Mouse (Mus musculus) intestine, embryonic 14.5 days (tissue): ENCODE measurements around the gene Ldlrad3. TPM values are rescaled to one million over a fixed set of nuclear protein-coding genes. Genes with fewer than 3 reads are reported as not detected.

Experiments
- ATAC-seq: fragments of 200-750 bp; cut with Nextera tagmentation; replicated peaks from 2 replicates; pipeline ENCODE4 v1.8.0; 2017; ENCODE audit warnings: low read depth, moderate number of reproducible peaks, moderate TSS enrichment, moderate library complexity; ENCODE audit not compliant: low FRiP score, low TSS enrichment
- DNase-seq: peaks from one replicate; pipeline ENCODE4 v3.0.0-alpha.2; 2018; ENCODE audit warnings: low spot score
- H3K27ac ChIP-seq: fragments of 300-500 bp; sonication (generic); 2 replicates; pipeline ENCODE4 v1.5.1; 2014; ENCODE audit warnings: low read depth, mild to moderate bottlenecking, control low read depth
- H3K27me3 ChIP-seq: fragments of 300-500 bp; sonication (generic); replicated peaks from 2 replicates; pipeline ENCODE4 v1.6.1; 2014; ENCODE audit warnings: low read length, control low read depth; ENCODE audit not compliant: control insufficient read depth, insufficient read depth
- H3K36me3 ChIP-seq: fragments of 300-500 bp; sonication (generic); 2 replicates; pipeline ENCODE4 v1.6.1; 2014; ENCODE audit warnings: low read length, control low read depth; ENCODE audit not compliant: control insufficient read depth, insufficient read depth
- H3K4me1 ChIP-seq: fragments of 300-500 bp; sonication (generic); replicated peaks from 2 replicates; pipeline ENCODE4 v1.6.1; 2014; ENCODE audit warnings: low read length, control low read depth, mixed read lengths; ENCODE audit not compliant: control insufficient read depth, insufficient read depth
- H3K4me2 ChIP-seq: fragments of 300-500 bp; sonication (generic); 2 replicates; pipeline ENCODE4 v1.6.1; 2014; ENCODE audit warnings: low read length
- H3K4me3 ChIP-seq: fragments of 300-500 bp; sonication (generic); 2 replicates; pipeline ENCODE4 v1.5.1; 2014; ENCODE audit warnings: low read depth, low read length, control low read depth, mixed read lengths
- H3K9ac ChIP-seq: fragments of 300-500 bp; sonication (generic); 2 replicates; pipeline ENCODE4 v1.6.1; 2014; ENCODE audit warnings: mild to moderate bottlenecking, low read length
- H3K9me3 ChIP-seq: fragments of 300-500 bp; sonication (generic); 2 replicates; pipeline ENCODE4 v1.6.1; 2016; ENCODE audit warnings: low read length, control low read depth; ENCODE audit not compliant: control insufficient read depth
- WGBS: fragments of 180-500 bp; shearing (Covaris S2); extraction: QIAGEN DNeasy Blood & Tissue Kit; methylation state at CpG from one replicate; pipeline ENCODE4 v1.1.7; 2014; 5-methylcytosine and 5-hydroxymethylcytosine counted together
- polyA plus RNA-seq: library from polyadenylated mRNA; unstranded; fragments of >200 nt; fragmentation: Nextera tagmentation; extraction: Ambion mirVana; gene quantifications from 2 replicates; pipeline ENCODE4 v1.2.1, GENCODE M21; 2014

Gene Ldlrad3
- polyA plus RNA-seq, 1 experiment from 2014 or later = 31.0 TPM

- H3K4me2 ChIP-seq = no peak overlapping the region
- H3K9me3 ChIP-seq = no peaks in the 10 kb centered on the region
- H3K36me3 ChIP-seq = no peaks in the 10 kb centered on the region
- DNase-seq (no peak), ATAC-seq (no peak)
- no peak overlapping the region for H3K4me3 ChIP-seq
- H3K9ac ChIP-seq = no peak overlapping the region
- peaks cover 3% of the 10 kb centered on the region; the same call in 1 of the 2 replicates for H3K4me1 ChIP-seq
- WGBS = 92% methylated on average over 3 of the region's 3 CpGs
- no peak overlapping the region for H3K27ac ChIP-seq
- no peaks in the 10 kb centered on the region for H3K27me3 ChIP-seq
Observed at GRCm38 (mm10) chr2:102145036-102145435, 41.1 kb downstream of the Ldlrad3 start.

- ATAC-seq = no peak
- Histone ChIP-seq H3K36me3 (no peaks in the 10 kb centered on the region), H3K4me1 (peaks cover 3% of the 10 kb centered on the region; the same call in 1 of the 2 replicates), H3K4me3 (no peak overlapping the region), H3K27me3 (no peaks in the 10 kb centered on the region), H3K9me3 (no peaks in the 10 kb centered on the region), H3K4me2 (no peak overlapping the region), H3K9ac (no peak overlapping the region), H3K27ac (no peak overlapping the region)
- no peak for DNase-seq
- 92% methylated on average over 1 of the region's 1 CpGs for WGBS
Observed at GRCm38 (mm10) chr2:102144311-102144710, 41.9 kb downstream of the Ldlrad3 start.

GRCm38 (mm10) chr2:102142654-102143271 is 43.4 kb downstream of the Ldlrad3 start:
- no peak overlapping the region for H3K27ac ChIP-seq
- no peak for ATAC-seq
- DNase-seq = no peak

GRCm38 (mm10) chr2:102142197-102142623 is 44.0 kb downstream of the Ldlrad3 start:
- no peaks in the 10 kb centered on the region for H3K36me3 ChIP-seq
- H3K9ac ChIP-seq = no peak overlapping the region
- no peak overlapping the region for H3K4me3 ChIP-seq
- peaks cover 17% of the 10 kb centered on the region for H3K4me1 ChIP-seq
- H3K27ac ChIP-seq = no peak overlapping the region
- H3K9me3 ChIP-seq = no peaks in the 10 kb centered on the region
- no peaks in the 10 kb centered on the region for H3K27me3 ChIP-seq
- 64% methylated on average over 4 of the region's 4 CpGs for WGBS
- ATAC-seq (no peak), DNase-seq (no peak)
- H3K4me2 ChIP-seq = no peak overlapping the region

More at GRCm38 (mm10) chr2:102142654-102143271, 43.4 kb downstream of the Ldlrad3 start:
- WGBS = 62% methylated on average over 14 of the region's 14 CpGs
- no peak overlapping the region for H3K4me2 ChIP-seq
- peaks cover 11% of the 10 kb centered on the region for H3K4me1 ChIP-seq
- H3K36me3 ChIP-seq = no peaks in the 10 kb centered on the region
- H3K27me3 ChIP-seq = no peaks in the 10 kb centered on the region
- H3K9me3 ChIP-seq = no peaks in the 10 kb centered on the region
- H3K9ac ChIP-seq = no peak overlapping the region
- H3K4me3 ChIP-seq = no peak overlapping the region

- no peaks in the 10 kb centered on the region for H3K9me3 ChIP-seq
- no peak overlapping the region for H3K4me3 ChIP-seq
- no peak overlapping the region for H3K27ac ChIP-seq
- H3K27me3 ChIP-seq = no peaks in the 10 kb centered on the region
- H3K4me1 ChIP-seq = peaks cover 25% of the 10 kb centered on the region
- DNase-seq (no peak), ATAC-seq (no peak)
- no peak overlapping the region for H3K4me2 ChIP-seq
- 89% methylated on average over 2 of the region's 2 CpGs for WGBS
- no peak overlapping the region for H3K9ac ChIP-seq
- no peaks in the 10 kb centered on the region for H3K36me3 ChIP-seq
Observed at GRCm38 (mm10) chr2:102141199-102141598, 45.0 kb downstream of the Ldlrad3 start.

- Histone ChIP-seq H3K4me2 (no peak overlapping the region), H3K27ac (no peak overlapping the region; the same call in 1 of the 2 replicates), H3K4me3 (no peak overlapping the region), H3K9ac (no peak overlapping the region), H3K36me3 (no peaks in the 10 kb centered on the region), H3K4me1 (peaks cover 54% of the 10 kb centered on the region), H3K27me3 (no peaks in the 10 kb centered on the region), H3K9me3 (no peaks in the 10 kb centered on the region)
- ATAC-seq (no peak), DNase-seq (no peak)
- WGBS = 44% methylated on average over 6 of the region's 6 CpGs
Observed at GRCm38 (mm10) chr2:102137922-102138321, 48.3 kb downstream of the Ldlrad3 start.

GRCm38 (mm10) chr2:102136184-102136583 is 50.0 kb downstream of the Ldlrad3 start:
- 71% methylated on average over 3 of the region's 3 CpGs for WGBS
- DNase-seq (no peak), ATAC-seq (no peak)
- H3K9me3 ChIP-seq = no peaks in the 10 kb centered on the region
- H3K27me3 ChIP-seq = no peaks in the 10 kb centered on the region
- no peak overlapping the region for H3K4me2 ChIP-seq
- no peaks in the 10 kb centered on the region for H3K36me3 ChIP-seq
- no peak overlapping the region for H3K9ac ChIP-seq
- H3K27ac ChIP-seq = no peak overlapping the region
- no peak overlapping the region for H3K4me3 ChIP-seq
- H3K4me1 ChIP-seq = peaks cover 54% of the 10 kb centered on the region

- Histone ChIP-seq H3K9me3 (no peaks in the 10 kb centered on the region), H3K36me3 (no peaks in the 10 kb centered on the region), H3K9ac (no peak overlapping the region), H3K27ac (no peak overlapping the region), H3K4me3 (no peak overlapping the region), H3K27me3 (no peaks in the 10 kb centered on the region), H3K4me1 (peaks cover 59% of the 10 kb centered on the region), H3K4me2 (no peak overlapping the region)
- no peak for ATAC-seq
- DNase-seq = no peak
- 63% methylated on average over 9 of the region's 9 CpGs for WGBS
Observed at GRCm38 (mm10) chr2:102134510-102135262, 51.5 kb downstream of the Ldlrad3 start.
